Mouse (Mus musculus): ENCODE results near the gene Nyap1. TPM values are rescaled to one million over a fixed set of nuclear protein-coding genes. Genes with fewer than 3 reads are reported as not detected.

The Nyap1 gene
- 1 to 10 TPM; 3.1 to 3.2 TPM for total RNA-seq (2021)
- long read RNA-seq, experiment 1, partial matches to known transcripts = 2 of 2 reads
- long read RNA-seq, experiment 1, other reads (novel, unspliced or antisense) = 0 of 2 reads
- long read RNA-seq, experiment 2 = 0 reads

GRCm38 (mm10) chr5:137741023-137741931 is at the start of gene Nyap1:
TSS of gene Nyap1 (minus strand) at chr5:137741607.
- DNase-seq = peak; percentile 75 to 83

GRCm38 (mm10) chr5:137788946-137789531 is 47.6 kb upstream of the Nyap1 start:
- DNase-seq = no peak

GRCm38 (mm10) chr5:137788171-137788570 is 46.8 kb upstream of the Nyap1 start:
- peak in 1 of 2 experiments; percentile 21 for DNase-seq

- peak; percentile 95 to 96 for DNase-seq
Observed at GRCm38 (mm10) chr5:137787151-137787928, 45.9 kb upstream of the Nyap1 start, which contains the start of the genes Mepce and Zcwpw1. TSS of gene Mepce (minus strand) at chr5:137787655. TSS of gene Zcwpw1 (plus strand) at chr5:137787798.

- peak; percentile 98 to 99 for DNase-seq
Observed at GRCm38 (mm10) chr5:137786109-137786942, 44.9 kb upstream of the Nyap1 start.

GRCm38 (mm10) chr5:137785164-137786031 is 44.0 kb upstream of the Nyap1 start:
- peak; percentile 62 to 80 for DNase-seq

- DNase-seq = peak; percentile 55 to 60
Observed at GRCm38 (mm10) chr5:137784546-137784945, 43.1 kb upstream of the Nyap1 start.

- DNase-seq = no peak
Observed at GRCm38 (mm10) chr5:137783901-137784540, 42.6 kb upstream of the Nyap1 start.

- peak in 1 of 2 experiments; percentile 24 for DNase-seq
Observed at GRCm38 (mm10) chr5:137782776-137783522, 41.5 kb upstream of the Nyap1 start.

- no peak for DNase-seq
Observed at GRCm38 (mm10) chr5:137781661-137782060, 40.3 kb upstream of the Nyap1 start.

GRCm38 (mm10) chr5:137779053-137779933 is 37.9 kb upstream of the Nyap1 start:
- peak; percentile 72 to 74 for DNase-seq

- peak; percentile 96 to 97 for DNase-seq
Observed at GRCm38 (mm10) chr5:137778635-137779034, 37.2 kb upstream of the Nyap1 start, which contains the start of gene Ppp1r35. TSS of gene Ppp1r35 (plus strand) at chr5:137778849.

GRCm38 (mm10) chr5:137777267-137777845 is 35.9 kb upstream of the Nyap1 start:
- no peak for DNase-seq

- DNase-seq = peak in 1 of 2 experiments; percentile 60
Observed at GRCm38 (mm10) chr5:137776408-137776918, 35.1 kb upstream of the Nyap1 start.

- no peak for DNase-seq
Observed at GRCm38 (mm10) chr5:137775587-137776290, 34.3 kb upstream of the Nyap1 start.

- DNase-seq = no peak
Observed at GRCm38 (mm10) chr5:137772755-137773154, 31.3 kb upstream of the Nyap1 start.

Data from adrenal gland, postnatal 36 days (tissue).